Mouse (Mus musculus) frontal cortex, postnatal 25 days (tissue): Measurements from ENCODE around the gene Ehbp1.

Experiments used
- DNase-seq, 2 experiments: peaks; one replicate each; pipeline ENCODE4 v3.0.0; 2022; ENCODE audit warnings: low spot score in 2 of 2

Gene Ehbp1

DNA sequence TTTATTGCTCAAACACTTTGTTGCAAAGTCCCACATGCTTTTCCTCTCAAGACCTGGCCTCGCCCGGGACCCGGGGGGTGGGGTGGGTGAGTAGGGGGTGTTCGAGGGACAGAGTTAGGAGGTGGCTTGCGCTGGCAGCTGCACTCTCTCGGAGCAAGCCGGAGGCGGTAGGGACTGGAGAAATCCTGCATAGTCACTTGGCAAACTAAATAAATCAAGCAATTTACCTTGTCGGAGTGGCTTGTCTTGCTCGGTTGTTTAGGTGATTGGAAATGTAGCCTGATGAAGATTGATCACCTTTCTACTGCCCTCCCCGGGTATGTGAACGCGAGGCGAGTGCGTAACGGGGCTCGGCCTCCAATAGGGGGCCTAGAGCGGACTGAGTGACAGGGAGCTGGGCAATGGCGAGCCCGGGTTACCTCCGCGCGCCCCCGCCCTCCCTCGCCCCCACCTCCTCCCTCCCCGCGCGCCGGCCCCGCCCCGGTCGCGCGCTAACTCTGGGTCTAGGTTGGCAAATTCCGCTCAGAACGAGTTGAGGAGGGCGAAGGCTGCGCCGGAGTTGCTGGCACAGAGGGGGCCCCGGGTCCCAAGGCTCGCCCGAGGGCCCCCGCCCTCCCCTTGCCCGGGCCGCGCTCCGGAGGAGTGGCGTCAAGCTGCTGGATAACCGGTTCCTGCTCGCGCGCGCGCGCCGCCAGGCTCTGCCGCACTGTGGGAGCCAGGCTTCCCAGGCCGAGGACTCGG lies 340.6 kb downstream of the Ehbp1 start:
- DNase-seq: peak in 1 of 2 experiments; percentile 39

DNA sequence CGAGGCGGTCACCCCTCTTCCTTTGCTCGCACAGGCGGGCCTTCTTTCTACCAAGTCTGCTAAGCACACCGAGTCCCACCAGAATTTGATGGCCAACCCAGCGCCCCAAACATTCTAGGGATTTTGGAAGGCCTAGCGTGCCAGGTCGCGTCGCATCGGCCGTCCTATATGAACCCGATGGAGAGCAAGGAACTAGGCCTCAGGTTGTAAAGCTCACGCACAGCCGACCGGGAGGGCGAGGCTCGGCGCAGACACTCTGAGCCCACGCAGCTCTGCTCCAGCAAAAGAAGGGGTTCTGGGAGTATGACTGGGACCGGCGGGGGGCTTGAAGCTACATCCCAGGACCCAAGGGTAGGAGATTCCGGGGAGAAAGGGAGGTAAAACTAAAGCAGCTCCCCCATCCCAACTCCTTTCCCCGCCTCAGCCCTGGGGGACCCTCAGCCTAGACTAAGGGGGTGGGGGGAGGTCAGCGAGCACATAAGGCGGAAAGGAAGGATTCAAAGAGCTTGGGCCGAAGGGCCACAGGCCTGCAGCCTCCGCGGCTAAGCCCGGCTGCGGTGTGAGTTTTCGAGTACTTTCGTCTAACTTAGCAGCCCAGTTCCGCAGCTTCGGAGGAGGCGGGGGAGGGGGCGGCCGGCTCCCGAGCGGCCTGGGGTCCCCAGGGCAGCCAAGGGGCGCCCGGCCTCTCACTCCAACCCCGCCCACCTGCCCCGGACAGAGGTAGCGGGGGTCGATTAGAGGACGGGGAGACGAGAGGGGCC lies 341.6 kb downstream of the Ehbp1 start:
- DNase-seq: no peak

DNA sequence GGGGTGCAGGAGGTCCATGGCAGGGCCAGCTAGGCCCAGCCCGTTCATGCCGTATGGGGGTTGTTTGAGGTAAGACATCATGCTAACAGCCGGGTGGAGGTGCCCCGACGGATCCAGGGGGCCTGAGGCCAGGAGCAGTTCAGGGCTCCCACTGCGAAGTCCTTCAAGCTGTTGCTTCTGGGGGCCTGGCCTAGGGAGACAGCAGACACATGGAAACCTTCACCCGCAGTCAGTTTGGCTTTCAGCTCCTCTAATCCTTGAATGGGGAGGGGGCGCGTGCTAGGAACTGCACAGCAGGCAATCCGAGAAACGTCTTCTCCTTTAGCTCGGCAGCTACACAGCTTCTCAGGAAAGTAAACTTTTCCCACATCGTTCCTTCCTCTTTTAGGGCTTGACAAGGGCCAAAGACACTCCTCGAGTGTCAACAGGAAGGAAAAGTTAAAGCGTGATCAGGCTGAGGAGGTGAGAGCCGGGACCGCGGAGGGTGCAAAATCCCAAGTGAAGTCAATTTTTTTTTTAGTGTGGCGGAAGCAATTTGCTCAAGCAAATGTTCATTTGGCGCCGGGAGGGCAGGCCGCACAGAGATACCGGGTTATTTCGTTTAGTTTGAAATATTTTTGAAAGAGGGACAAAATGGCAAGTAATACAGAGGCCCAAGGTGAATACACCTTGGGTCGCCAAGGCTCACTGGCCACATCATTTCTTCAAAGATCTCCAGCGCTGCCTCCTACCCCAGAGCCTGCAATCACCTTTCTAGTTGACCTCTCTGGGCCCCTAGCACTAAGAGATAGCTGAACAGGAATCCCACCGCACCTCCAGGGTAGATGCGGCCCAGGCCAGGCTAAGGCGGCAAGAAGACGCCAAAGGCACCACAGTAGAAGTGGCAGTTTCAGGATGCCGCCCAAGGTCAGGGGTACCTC lies 342.4 kb downstream of the Ehbp1 start:
- no peak for DNase-seq

DNA sequence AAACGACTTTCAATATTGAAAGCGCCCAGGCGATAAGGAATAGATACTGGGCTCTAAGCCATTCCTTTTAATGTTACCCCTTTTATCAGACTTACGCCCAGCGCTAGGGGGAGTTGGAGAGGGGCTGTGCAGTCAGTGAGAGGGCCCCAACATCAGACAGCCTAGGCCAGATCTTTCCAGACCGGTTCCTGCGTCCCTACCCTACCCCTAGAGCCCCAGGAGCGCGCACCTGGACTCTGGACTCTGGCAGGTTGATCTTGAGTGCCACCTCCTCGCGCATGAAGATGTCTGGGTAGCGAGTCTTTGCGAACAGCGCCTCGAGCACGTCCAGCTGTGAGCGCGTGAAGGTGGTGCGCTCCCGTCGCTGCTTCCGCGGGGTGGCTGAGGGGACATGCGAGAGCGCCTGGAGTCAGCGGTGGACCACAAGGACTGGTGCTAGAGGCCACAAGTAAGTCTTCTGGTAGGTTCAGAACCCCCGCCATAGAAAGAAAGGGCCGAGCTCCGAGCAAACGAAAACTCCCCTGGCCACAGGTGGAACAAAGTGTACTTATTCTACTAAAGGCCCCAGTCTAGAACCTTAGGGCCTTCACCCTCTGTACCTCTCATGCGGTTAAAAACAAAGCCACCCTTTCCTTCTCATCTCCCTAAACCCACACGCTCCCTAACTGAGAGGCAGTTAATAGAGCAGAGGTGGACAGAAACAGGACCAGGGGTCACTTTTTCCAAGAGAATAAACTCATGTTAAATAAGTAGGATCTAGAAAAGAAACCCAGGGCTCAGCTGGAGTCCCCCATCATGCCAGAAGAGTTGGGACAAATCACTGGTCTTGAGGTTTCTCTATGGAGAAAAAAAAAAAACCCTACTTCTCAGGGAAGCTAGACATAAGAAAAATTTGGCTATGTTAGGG lies 343.7 kb downstream of the Ehbp1 start:
- no peak for DNase-seq

DNA sequence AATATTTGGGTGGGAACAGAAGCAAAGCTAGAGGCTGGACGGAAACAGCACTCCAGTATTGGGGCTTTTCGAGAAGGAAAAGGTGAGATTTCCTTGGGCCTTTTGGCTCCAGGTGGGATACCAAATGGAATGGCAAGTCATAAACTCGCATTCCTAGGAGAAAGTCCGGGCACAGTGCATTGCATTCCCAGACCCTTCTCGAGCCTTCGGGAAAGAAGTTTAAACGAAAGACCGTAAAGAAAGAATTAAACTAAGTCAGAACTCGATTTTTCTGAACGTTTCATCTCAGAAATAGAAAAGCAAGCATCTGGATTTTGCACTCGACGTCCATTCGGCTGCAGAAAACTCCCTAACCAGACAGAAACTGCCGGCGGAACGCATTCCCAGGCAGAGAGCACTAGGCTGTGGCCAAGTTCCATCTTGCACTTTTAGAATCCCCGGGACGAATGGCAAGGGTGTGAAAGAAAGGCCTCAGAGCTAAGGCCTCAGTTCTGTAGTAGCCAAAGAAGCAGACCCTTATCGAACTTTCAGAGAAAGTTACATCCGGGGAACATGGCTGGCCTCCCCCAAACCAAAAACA lies 344.4 kb downstream of the Ehbp1 start:
- DNase-seq: no peak

DNA sequence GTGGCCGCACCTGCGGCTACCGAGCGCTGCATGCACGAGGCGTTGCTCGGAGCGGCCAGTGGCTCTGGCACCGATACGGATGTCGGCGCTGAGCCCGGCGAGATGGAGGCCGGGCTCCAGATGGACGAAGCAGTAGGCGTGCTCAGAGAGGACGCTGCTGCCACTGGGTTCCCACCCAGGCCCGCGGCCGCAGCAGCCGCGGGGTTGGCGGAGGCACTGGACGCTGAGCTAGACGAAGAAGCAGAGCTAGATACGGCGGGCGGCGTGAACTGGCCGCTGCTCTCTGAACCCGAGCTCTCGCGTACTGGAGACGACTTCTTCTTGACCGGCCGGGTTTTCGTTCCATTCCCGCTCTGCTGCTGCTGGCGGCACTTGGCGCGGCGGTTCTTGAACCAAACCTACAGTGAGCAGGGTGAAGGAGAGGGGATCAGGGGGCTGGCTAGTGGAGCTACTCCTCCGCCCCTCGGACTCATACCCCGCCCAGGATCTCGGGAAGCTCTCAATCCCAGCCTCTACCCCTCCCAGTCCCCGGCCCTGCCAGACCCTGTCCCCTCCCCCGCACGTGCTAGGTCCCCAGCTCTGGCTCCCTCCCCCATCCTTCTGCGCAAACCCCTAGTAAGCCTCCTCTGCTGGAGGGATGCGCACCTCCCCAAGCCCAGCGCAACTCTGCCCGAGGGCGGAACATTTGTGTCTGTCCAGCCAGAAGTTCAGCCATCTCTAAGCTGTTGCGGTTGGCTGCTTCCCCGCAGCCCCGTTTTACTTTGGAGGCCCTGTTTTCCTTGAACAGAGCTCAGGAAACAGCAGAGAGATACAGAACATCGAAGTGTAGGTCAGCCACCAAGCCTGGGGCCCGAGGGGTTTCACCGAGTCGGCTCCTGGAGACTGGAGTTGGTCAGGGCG lies 345.2 kb downstream of the Ehbp1 start:
- DNase-seq: peak in 1 of 2 experiments; percentile 21

DNA sequence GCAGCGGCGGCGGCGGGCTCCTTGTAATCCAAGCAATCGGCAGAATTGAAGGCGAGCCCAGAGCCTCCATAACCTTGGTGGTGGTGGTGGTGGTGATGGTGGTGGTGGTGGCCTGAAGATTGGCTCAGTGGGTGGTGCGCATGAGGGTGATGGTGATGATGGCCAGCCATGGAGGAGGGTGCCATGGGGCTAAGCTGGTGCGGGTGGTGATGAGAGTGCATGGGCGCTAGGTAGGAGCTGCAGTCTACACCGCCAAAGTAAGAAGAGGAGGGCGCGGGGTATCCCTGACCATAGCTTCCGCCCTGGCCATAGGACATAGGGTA lies 345.8 kb downstream of the Ehbp1 start:
- DNase-seq: no peak

DNA sequence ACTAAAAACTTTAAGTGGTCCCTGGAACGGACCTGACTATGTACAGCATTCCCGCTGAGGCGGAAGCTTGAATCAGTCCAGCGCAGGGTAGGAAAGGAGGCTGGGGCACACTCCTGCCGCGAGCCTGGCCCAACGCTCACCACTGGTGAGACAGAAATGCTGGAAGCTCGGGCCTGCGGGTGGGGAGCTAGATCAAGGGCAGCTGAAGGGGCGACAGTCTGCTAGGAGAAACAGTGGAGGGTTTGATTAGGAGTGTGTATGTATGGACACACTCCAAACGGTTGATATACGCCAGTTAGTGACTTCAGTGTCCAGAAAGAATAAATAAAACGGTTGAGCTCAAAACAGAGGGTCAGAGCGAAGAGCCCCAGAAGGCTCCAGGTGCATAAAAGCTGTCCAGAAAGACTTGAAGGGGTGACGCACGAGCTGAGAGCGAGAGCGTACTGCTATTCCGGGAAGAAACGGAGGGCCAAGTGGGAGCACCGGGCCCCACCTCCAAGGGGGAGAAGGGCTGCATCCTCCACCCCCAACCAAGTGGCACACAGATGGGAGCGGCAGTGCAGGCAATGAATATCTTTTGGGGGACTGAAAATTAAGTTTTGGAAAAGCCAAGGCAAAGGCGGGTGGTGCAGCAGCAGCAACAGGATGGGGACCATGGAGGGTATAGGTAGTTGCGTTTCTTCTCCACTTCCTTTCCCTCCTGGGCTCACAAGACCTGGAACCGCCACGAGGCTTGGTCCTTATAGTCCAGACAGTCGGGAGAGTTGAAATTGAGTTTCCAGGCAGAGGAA lies 346.4 kb downstream of the Ehbp1 start:
- no peak for DNase-seq

DNA sequence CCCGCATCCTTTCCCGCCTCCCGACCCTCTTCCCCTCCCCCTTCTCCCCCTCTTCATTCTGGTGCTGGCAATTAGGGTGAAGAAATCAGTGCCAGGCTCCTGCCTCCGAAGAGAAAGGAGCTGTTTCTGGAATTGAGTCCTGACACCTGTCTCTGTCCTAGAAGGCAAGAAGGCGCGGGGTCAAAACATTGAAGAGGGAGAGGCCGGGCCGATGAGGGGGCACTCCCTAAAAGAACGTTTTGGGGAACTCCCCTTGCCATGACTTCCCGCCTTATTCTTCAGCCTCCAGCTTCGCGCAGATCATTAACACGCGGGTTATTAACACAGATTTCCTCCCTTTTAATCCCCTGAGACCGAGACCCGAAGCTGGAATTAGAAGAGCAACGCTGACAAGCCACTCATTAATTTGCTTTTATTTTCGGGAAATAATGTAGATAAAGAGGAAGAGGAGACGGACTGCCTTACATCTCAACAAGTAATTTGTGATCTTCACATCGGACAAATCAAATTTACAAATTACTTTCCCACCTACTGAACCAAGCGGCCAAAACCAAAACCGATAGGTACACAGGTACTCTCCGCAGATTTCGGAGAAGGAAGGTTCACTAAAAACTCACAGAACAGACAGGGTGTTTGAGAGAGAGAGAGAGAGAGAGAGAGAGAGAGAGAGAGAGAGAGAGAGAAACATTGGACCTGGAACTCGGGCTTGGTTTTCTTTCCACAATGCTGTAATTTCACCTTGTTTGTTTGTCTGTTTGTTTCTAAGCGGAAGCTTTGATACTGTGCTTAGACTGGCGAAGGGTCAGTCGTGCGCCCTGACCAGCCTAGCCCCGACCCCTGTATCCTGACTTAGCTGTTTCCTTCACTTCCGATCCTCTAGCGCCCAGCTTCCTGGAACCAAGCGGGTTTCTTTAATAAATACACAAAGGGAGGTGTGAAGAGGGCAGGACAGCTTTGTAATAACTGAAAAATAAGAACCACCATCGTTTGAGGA lies 347.4 kb downstream of the Ehbp1 start:
- DNase-seq: no peak

DNA sequence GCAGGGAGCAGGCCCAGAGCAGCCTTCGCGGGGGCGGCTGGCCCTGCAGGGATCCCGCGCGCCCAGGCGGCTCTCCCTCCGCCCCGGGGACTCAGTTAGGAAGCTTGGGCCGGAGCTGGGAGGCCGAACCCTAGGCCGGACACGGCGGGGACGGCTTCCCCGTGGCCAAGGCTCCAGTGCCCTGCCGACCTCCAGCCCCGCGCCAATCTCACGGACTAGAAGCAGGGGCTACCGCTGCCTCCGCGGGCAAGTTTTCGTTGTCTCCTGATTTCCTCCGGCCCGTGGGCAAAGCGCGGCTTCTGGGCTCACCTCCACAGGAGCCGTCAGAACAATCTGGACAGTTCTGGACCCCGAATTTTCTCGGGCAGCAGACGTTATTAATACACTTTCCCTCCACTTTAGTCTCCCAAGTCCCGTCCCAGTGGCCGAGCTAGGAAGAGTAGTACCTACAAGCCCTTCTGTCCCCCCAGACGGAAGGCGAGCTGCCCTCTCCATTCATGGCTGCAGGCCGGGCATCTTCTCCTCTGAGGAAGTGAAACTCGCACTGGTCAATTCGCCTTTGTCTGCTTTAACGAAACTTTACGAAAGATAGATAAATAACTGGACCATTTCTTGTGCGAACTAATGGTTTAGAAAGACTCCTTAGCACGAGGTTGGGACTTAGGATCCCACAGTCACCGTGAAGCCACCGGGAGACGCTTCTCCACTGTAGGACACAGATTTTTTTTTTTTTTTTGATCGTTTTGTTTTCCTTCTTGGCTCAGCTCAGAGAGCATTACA lies 348.3 kb downstream of the Ehbp1 start:
- DNase-seq: peak; percentile 15 to 18

DNA sequence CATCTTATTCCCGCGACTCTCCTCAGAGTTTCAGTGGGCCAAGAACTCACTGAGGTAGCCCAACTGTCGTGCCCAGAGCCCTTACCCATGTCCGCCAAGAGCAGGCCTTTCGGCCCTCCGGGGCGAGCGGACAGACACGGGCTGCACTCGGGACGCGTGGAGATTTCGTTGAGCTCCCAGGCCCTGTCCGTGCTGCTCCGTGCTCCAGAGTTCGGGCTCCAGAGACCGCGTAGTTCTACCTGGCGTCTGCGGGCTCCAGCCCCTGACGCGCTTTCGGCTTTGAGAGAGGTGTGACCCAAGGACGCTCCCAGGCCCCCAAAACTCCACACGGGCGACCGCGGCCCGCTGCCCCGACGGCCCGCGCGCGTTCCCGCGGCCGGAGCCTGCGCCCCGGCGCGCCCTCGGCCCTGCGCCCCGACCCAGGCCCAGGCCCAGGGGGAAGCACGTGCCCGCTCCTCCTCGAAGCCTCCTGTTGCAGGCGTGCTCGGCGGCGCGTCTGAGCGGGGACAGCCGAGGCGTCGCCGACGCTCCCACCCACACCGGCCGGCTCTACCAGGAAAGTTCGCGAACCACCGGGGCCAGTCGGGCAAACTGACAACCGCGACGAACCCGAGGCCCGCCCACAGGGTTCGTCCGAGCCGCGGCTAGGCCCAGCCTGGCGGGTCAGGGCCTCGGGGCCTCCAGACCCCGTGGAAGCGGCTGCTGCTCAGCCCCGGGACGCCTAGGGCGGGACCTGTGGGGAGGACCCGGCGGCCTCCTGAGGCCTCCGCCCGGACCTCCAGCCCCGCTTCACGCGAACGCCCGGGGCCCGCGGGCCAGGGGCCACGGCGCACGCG lies 349.1 kb downstream of the Ehbp1 start:
- DNase-seq: no peak

DNA sequence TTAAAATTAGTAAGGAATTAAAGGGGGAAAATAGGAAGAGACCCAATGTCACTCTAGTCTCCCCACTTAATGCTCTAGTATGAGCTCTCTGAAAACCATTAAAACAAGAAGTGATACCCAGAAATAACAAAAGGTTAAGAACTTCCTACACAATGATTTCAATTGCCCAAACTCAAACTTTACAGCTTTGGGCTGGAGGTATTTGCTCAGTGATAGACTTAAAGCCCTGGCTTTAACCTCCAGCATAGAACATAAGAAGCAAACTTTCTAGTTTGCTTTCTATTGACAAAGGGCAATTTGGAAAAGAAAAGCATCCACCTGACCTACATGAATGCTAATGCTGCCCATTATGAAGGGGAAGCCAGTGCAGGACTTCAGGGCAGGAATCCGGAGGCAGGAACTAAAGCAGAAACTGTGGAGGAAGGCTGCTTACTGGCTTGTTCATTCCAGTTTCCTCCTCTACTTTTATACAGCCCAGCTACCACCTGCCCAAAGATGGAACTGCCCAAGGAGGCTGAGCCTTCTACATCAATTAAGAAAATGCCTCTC lies 353.6 kb downstream of the Ehbp1 start:
- DNase-seq: no peak

DNA sequence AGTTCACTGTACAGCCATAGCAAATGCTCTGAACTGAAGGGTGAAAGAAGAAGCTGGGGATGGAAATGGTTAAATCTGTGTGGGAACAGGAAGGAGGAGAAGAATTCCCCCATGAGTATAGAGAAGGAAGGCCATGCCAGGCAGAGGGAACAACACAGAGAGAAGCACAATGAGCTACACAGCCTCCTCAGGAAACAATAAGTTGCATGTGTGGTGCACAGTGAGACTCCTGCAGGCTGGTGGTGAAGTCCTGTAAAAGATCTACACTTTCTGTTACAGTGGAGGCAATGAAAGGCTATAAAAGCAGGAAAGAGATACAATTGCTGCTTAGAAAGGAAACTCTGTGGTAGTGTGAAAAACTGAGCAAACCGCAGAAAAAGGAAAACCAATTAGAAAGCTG lies 357.0 kb downstream of the Ehbp1 start:
- no peak for DNase-seq

DNA sequence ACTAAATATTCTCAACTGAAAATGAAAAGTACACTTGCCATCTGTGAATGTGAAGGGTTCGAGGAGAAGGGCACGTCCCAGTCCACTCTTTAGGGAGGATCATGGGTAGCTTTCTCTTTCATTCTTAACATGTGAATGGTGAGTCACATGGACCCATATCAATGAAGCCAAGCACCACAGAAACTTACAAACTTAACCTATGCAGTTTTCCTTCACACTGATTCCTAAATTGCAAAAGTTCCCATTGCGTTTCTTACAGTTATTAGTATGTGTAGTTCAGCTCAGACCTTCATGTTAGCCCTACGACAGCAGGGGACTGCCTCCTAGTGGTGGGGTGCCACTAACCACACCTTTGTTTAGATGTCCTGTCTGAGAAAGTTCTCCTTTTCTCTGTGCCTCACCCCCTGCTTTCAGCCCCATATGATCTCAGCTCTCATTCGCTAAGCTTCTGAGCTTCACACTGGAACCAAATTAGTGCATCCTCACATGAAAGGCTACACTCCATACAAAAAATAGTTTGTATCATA lies 368.0 kb downstream of the Ehbp1 start:
- no peak for DNase-seq

DNA sequence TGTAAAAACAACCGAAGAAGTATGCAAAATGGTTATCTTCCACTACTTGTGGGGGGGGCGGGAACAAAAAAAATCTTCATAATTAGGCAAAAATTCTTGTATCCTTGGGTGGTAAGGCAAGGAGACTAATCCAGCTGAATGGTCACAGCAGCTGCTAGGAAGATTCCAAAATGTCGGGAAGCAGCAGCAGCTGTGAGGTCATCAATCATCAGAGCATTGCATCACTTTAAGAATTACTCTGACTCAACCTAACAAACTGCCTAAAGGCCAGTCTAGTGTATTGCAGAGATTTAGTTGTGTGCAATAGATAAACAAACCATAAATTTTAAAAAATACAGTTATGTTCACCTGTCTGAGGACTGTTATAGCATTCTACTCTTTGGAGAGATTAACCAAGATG lies 368.5 kb downstream of the Ehbp1 start:
- no peak for DNase-seq

DNA sequence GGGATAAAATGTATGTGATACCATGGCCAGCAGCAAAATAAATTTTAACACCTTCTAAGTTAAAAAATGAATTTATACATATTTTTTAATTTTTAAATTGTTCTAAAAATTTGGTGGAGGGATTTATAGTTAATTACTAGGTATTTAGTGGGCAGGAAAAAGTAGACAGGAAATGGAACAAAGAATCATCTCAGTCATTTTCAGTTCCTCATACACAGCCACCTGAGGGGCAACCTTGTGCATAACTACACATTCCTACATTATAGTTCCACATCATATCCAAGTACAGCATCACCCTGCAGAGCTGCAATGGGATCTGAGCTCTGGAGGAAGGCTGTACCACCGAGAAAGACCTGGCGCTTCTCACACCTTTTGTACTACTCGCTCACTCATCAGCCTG lies 373.2 kb downstream of the Ehbp1 start:
- no peak for DNase-seq
